Mouse (Mus musculus) erythroblast, embryonic 14.5 days (primary cell): ENCODE measurements around the gene Gm5868. TPM values are rescaled to one million over a fixed set of nuclear protein-coding genes. Genes with fewer than 3 reads are reported as not detected.
"Not testable (repeated sequence)": the region's sequence is repeated elsewhere in the genome, so short reads cannot be mapped to it uniquely, and the experiment has no call there.

Experiments
- H3K27me3 ChIP-seq: 2 replicates; pipeline ENCODE4 v1.6.1; 2012; ENCODE audit warnings: inconsistent platforms; ENCODE audit not compliant: control insufficient read depth
- H3K36me3 ChIP-seq: 2 replicates; pipeline ENCODE4 v1.6.1; 2012; ENCODE audit warnings: mild to moderate bottlenecking, inconsistent platforms; ENCODE audit not compliant: control insufficient read depth
- H3K4me1 ChIP-seq: 2 replicates; pipeline ENCODE4 v1.6.1; 2012; ENCODE audit warnings: inconsistent platforms; ENCODE audit not compliant: control insufficient read depth
- H3K4me3 ChIP-seq: replicated peaks from 2 replicates; pipeline ENCODE3; 2012; ENCODE audit warnings: moderate library complexity, mild to moderate bottlenecking, inconsistent platforms
- H3K9me3 ChIP-seq: 2 replicates; pipeline ENCODE4 v1.6.1; 2012; ENCODE audit warnings: low read length, inconsistent platforms, mixed read lengths; ENCODE audit not compliant: control insufficient read depth
- GATA1 ChIP-seq: IDR thresholded peaks from 2 replicates; pipeline ENCODE4 v1.6.1; 2012; ENCODE audit warnings: low read length, inconsistent platforms, mixed read lengths
- TAL1 ChIP-seq: IDR thresholded peaks from 3 replicates; pipeline ENCODE4 v1.6.1; 2012; ENCODE audit warnings: low read length, inconsistent platforms, mixed read lengths
- polyA plus RNA-seq: library from polyadenylated mRNA; stranded (reverse); fragments of >175 nt; gene quantifications from 2 replicates; pipeline ENCODE4 v1.2.3, GENCODE M21; 2012

Gene Gm5868
- polyA plus RNA-seq: not detected in 2 replicates

DNA sequence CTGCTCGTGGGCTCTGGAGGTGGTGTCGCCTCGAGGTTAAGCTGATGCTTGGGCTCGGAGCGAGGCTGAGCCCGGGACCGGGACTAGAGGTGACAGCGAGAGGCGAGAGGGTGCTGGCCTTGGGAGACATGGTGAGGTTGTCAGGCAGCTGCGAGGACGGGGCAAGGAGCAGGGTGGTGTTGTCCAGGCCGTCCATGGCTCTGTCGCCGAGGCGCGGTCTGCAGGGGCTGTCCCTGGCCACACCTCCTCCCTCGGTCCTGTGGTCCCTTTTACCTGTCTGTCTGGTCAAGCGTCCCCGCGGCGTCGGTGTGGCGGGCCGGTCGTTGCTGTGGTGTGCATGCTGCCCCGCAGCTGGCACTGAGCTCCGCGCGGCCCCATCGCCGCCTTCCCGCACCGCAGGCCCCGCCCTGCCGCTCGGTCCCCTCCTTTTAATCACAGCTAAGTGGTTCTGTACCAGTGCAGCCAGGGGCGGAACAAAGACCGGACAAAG lies at the start of gene Gm5868:
TSS of gene Gm5868 (minus strand) at position 360 of the 490 bp plus-strand sequence.
- TF ChIP-seq TAL1 (no peak), GATA1 (no peak)
- no peak within 1 kb of the TSS for H3K4me3 ChIP-seq
- H3K27me3 ChIP-seq: peaks cover 25% of the 10 kb centered on the region
- no peaks in the 10 kb centered on the region for H3K9me3 ChIP-seq
- no peaks in the 10 kb centered on the region for H3K4me1 ChIP-seq
- H3K36me3 ChIP-seq: no peaks in the 10 kb centered on the region

DNA sequence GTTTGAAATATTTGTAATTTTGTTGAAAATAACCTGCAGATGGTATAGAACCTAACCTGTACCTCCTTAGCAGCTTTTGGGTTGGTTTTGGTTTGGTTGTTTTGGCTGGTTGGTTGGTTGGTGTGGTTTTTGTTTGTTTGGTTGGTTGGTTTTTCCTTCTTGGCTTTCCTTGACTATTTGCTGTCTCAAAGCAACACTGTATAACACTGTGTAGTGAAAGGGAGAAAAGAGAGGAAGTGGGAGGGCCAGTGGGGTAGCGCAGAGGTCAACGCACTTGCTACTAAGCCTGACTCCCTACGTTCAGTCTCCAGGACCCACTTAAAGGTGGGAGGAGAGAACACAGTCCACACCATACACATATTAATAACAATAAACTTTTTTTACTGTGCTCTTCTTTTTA lies 49.2 kb upstream of the Gm5868 start:
- H3K4me3 ChIP-seq: no peak overlapping the region
- H3K36me3 ChIP-seq: no peaks in the 10 kb centered on the region
- TF ChIP-seq GATA1 (no peak), TAL1 (no peak)
- H3K4me1 ChIP-seq: no peaks in the 10 kb centered on the region
- no peaks in the 10 kb centered on the region for H3K9me3 ChIP-seq
- no peaks in the 10 kb centered on the region for H3K27me3 ChIP-seq

DNA sequence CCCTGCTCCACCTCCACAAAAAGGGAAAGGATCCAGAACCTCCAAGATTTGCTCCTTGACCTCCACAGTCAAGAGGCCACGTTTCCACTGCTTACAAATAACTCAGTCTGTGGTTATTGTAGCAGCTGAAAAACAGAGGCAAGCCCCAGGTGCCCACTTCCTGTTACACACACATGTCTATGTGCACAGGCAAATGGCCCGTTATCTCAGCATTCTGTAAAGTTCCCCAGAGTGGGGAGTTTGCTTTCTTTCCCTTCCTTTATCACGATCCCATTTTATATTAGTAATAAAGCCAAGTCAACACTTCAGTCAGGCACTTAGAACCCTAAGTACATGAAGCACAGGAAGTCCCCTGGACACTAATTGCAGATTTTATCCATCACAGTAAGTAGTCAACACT lies 48.8 kb upstream of the Gm5868 start:
- no peaks in the 10 kb centered on the region for H3K27me3 ChIP-seq
- H3K4me3 ChIP-seq: no peak overlapping the region
- H3K9me3 ChIP-seq: no peaks in the 10 kb centered on the region
- no peaks in the 10 kb centered on the region for H3K4me1 ChIP-seq
- TF ChIP-seq GATA1: no peak
- no peak for TF ChIP-seq TAL1
- no peaks in the 10 kb centered on the region for H3K36me3 ChIP-seq

DNA sequence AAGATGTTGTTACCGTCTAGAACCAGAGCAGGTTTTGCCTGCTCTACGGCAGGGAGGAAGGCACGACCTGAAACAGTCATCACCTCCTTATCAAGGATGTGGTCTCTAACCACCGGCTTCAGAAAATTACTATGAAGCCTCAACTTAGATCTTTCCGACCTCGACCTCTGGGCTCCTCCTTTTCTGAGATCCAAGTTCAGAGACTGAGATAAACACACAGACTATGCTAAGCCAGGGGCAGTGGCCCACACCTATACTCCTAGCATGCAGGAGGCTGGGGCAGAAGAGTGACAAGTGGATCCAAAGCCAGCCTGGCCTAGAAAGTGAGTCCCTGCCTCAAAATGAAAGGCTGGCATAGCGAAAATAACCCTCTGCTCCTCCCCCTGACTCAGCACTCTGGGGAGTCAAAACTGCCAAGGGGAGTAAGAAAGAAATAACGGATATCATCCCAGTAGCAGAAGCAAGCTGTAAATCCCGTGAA lies 47.5 kb upstream of the Gm5868 start:
- Histone ChIP-seq H3K4me1 (no peaks in the 10 kb centered on the region), H3K4me3 (no peak overlapping the region), H3K9me3 (no peaks in the 10 kb centered on the region), H3K36me3 (no peaks in the 10 kb centered on the region), H3K27me3 (no peaks in the 10 kb centered on the region)
- TF ChIP-seq GATA1 (no peak), TAL1 (no peak)

DNA sequence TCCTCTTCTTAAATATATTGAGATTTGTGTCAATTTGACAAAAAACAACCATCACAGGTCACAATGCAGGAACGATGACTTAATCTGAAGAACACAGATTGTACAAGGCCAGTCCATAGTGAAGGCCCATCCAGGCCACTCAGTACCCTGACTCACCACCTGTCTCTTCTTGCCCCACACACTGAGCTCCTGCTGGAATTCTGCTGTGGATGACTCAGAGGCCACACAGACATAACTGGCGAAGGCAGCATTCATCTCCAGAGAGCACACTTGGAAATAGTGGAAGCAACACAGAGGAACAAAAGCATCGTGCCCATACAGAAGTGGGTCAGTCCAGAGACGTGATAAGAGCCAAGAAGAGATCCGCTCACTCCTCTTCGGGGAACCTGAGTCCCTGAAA lies 42.7 kb upstream of the Gm5868 start:
- Histone ChIP-seq H3K4me3 (no peak overlapping the region), H3K27me3 (no peaks in the 10 kb centered on the region), H3K9me3 (no peaks in the 10 kb centered on the region), H3K4me1 (no peaks in the 10 kb centered on the region), H3K36me3 (no peaks in the 10 kb centered on the region)
- TF ChIP-seq GATA1 (no peak), TAL1 (no peak)

DNA sequence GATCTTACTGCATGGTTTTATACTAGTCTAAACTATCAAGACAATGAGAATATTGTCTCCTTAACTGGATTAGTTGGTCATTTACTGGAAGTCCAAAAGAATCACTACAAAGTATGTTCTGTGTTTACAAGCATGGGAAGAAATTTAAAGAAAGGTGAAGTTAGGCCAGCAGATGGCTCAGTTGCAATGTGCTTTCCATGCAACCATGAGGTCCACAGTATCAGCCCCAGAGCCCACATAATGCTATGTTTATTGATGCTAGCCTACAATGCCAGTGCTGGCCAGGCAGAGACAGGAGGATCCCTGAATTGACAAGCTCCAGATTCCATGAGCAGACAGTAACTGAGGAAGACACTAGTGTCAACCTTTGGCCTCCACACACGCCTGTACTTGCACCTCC lies 33.7 kb upstream of the Gm5868 start:
- Histone ChIP-seq H3K36me3 (no peaks in the 10 kb centered on the region), H3K9me3 (no peaks in the 10 kb centered on the region), H3K4me1 (no peaks in the 10 kb centered on the region), H3K4me3 (no peak overlapping the region), H3K27me3 (no peaks in the 10 kb centered on the region)
- TF ChIP-seq GATA1 (no peak), TAL1 (no peak)

DNA sequence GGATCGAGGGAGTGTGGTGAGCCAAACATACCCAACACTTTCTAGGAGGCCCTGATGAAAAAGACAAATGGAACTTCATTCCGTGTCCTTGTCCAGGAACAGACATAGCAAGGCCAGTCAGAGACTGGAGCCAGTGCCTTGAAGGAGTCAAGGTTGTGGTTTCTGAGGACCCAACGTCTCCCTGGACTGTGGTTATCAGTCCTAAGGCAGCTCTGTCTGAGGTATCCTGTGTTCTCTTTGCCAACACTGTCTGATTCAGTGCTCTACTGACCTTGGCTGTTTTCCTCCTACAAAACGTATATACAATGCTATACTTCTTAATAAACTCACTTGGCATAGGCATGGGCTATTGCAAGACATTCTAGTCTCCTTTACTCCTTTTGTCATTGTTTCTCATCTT lies 30.1 kb upstream of the Gm5868 start:
- Histone ChIP-seq H3K36me3 (no peaks in the 10 kb centered on the region), H3K27me3 (no peaks in the 10 kb centered on the region), H3K4me1 (no peaks in the 10 kb centered on the region), H3K4me3 (no peak overlapping the region), H3K9me3 (no peaks in the 10 kb centered on the region)
- no peak for TF ChIP-seq TAL1
- no peak for TF ChIP-seq GATA1

DNA sequence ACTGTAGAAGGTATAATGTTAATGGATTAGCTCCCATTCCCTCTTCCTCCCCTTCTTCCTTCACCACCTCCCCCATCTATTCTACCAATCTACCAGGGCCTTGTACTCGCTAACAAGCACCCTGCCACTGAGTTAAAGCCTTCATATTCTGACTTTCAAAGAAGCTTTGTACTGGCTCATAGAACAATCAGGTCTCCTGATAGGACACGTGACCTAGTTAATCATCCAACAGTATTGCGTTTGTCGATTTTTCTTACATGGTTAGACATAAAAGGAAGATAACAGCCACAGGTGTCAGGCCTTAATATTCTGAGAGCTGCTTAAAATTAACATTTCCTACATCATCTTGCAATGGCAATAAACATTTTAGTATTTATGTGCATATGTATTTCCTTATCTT lies 15.8 kb upstream of the Gm5868 start:
- Histone ChIP-seq H3K4me3 (no peak overlapping the region), H3K4me1 (no peaks in the 10 kb centered on the region), H3K27me3 (no peaks in the 10 kb centered on the region), H3K9me3 (no peaks in the 10 kb centered on the region), H3K36me3 (no peaks in the 10 kb centered on the region)
- TF ChIP-seq GATA1 (no peak), TAL1 (no peak)

DNA sequence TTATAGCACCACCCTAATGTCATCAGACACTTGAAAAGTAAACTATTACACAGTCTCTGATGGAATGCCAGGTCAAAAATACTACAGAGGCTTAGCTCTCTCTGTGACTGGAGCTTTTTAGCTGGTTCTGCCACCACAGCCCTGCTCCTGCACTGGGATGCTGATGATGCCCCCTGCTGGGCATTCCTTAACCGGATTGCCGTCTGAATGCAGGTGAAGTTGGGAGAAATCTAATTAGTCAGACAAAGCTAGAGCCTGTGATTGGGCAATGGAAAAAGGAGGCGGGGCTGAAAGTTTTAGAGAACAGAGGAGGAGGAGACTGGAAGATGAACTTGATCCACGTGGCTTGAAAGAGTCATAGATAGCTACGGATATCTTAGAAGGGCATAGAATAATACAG lies 13.7 kb upstream of the Gm5868 start:
- TF ChIP-seq TAL1 (no peak), GATA1 (no peak)
- Histone ChIP-seq H3K4me1 (no peaks in the 10 kb centered on the region), H3K27me3 (no peaks in the 10 kb centered on the region), H3K9me3 (no peaks in the 10 kb centered on the region), H3K4me3 (no peak overlapping the region), H3K36me3 (no peaks in the 10 kb centered on the region)

DNA sequence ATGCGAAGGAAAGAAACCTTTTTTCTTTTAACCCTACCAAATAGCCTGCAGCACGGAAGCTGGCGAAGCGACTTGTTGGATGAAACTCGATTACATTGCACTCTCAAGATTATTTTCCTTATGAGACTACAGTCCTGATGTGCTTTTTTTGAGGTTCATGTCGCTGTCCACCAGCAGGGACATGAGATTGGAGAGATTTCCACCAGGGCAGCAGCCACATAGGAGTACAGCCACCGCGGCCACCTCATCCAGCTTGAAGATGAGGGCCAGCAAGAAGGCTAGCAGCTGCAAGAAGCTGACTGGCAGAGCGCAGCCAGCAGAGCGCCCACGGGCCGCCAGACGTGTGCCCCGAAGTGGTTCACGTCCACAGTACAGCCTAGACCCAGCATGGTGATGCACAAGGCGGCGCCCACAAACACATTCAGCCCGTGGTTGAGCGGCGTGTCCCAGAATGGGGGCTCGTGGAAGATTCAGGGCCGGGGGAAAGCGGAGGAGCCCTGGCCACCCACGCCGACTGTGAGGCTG lies 622 bp downstream of the Gm5868 start:
- H3K36me3 ChIP-seq, H3K9me3 ChIP-seq, H3K4me1 ChIP-seq, H3K4me3 ChIP-seq: not testable (repeated sequence)
- H3K27me3 ChIP-seq: peaks cover 27% of the 10 kb centered on the region

DNA sequence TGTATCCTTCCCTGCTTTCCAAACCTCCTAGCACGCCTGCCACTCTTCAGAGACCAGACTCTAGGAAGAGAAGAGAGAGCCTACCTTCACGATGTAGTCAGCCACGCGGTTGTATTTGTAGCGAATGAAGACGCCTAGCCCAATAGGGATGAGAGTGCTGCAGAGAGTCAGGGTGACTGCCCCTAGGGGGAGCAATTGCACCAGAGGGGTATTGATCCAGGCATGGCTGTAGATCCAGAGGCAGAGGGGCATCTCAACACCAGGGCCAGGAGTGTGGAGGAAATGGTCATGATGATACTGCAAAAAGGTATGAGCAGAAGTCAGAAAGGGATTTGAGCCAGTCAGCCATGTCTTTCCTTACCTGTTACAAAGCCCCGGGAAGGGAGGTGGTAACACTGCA lies 1.2 kb downstream of the Gm5868 start:
- not testable (repeated sequence) for H3K4me1 ChIP-seq, H3K4me3 ChIP-seq, H3K9me3 ChIP-seq, H3K36me3 ChIP-seq
- peaks cover 33% of the 10 kb centered on the region for H3K27me3 ChIP-seq

DNA sequence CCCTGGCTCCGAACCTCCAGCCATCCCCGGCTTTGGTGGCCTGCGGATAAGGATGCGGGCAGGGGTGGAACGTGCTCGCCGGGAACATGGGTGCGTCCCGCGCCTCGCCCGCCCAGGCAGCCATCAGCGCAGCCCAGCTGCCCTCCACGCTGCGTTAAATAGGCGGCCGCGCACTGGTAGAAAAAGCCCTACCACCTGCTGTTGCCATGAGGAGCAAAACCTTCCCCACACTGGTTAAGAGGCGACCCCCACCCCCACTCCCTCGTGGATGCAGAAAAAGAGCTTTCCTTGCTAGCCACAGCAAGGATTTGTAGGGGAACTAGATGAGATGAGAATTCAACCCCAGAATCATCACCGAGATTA lies 6.4 kb downstream of the Gm5868 start, which contains the start of gene Zar1:
TSS of gene Zar1 (minus strand) at position 285 of the 363 bp plus-strand sequence.
- peaks cover 32% of the 10 kb centered on the region for H3K27me3 ChIP-seq
- H3K9me3 ChIP-seq, H3K4me1 ChIP-seq, H3K36me3 ChIP-seq, H3K4me3 ChIP-seq: not testable (repeated sequence)

DNA sequence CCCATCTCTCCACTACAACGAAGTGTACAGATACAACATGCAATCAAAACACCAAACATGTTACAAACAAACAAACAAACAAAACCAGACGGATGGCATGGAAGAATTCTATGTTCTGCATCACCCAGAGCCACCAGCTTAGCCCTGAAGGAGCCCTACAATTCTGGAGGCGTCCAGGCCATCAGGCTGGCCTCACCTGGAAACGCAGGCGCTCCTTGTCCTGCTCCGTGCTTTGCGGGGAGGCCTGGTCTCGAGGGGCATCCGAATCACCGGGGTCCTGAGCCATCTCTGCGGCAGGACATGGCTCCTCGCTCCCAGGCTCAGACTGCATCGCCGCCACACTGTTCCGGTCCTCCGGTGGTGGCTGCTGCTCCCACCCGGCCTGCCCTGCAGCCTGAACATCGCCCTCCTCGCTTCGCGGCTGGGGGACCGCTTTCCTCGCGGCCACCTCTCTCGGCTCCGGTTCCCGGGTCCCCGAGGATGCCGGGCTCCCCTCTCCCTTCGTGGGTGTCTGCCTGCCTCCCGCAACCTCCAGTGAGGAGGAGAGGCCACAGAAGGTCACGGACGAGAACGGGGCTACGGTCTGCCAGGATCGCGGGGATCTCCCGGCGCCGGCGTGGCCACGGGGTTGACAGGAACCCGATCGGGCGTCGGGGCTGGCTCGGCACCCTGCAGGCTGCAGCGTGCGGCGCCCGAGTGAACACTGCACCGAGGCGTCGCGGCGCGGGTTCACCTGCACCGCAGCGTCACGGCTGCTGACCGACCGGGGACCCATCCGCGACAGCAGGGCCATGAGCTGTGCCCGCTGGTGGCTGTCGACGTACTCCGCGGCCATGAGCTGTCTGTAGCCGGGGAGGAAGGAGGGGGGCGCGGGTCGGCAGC lies 7.0 kb downstream of the Gm5868 start:
- not testable (repeated sequence) for H3K9me3 ChIP-seq, H3K36me3 ChIP-seq, H3K4me1 ChIP-seq, H3K4me3 ChIP-seq
- H3K27me3 ChIP-seq: peaks cover 29% of the 10 kb centered on the region
